Mouse (Mus musculus) thymus, adult 2 months (tissue): ENCODE measurements around the gene Ehbp1.

Experiments
- CTCF ChIP-seq: fragments of 200-500 bp; IDR thresholded peaks from 2 replicates; pipeline ENCODE4 v1.5.1; 2012; ENCODE audit warnings: mild to moderate bottlenecking, control low read depth, low read length, moderate library complexity, borderline replicate concordance; ENCODE audit not compliant: control insufficient read depth, poor library complexity, insufficient read depth; ENCODE audit errors: extremely low read depth
- POLR2A ChIP-seq: fragments of 200-500 bp; IDR thresholded peaks from 2 replicates; pipeline ENCODE4 v1.6.1; 2012; ENCODE audit warnings: mild to moderate bottlenecking, low read length, control low read depth, moderate library complexity; ENCODE audit not compliant: control insufficient read depth, poor library complexity, insufficient read depth; ENCODE audit errors: extremely low read depth

DNA sequence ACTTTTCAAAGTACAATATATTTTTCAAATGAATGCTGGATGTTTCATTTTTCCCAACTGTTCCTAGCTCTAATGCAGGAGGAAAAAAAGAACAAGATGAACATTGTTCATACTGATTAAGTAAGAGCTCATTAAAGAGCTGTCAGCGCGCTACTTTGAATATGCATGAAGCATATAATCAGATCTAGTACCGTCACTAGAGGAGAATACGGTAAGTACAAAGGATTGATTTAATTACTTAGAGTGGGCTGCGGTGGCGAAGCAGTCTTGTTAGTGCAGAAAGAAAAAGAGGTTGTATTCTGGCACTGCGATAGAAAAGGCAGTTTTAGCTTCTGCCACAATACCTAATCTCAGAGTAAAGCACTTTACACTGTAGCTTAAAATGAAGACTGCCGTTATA lies 324.6 kb downstream of the Ehbp1 start:
- TF ChIP-seq CTCF (no peak), POLR2A (no peak)
